Mouse (Mus musculus) left cerebral cortex, adult 9 months (tissue): ENCODE measurements around the gene Mlip.
"Not testable (repeated sequence)": the region's sequence is repeated elsewhere in the genome, so short reads cannot be mapped to it uniquely, and the experiment has no call there.

Experiments used
- DNase-seq, 2 experiments: peaks; one replicate each; pipeline ENCODE4 v3.0.0; 2022; ENCODE audit warnings: low spot score in 2 of 2

Gene Mlip

DNA sequence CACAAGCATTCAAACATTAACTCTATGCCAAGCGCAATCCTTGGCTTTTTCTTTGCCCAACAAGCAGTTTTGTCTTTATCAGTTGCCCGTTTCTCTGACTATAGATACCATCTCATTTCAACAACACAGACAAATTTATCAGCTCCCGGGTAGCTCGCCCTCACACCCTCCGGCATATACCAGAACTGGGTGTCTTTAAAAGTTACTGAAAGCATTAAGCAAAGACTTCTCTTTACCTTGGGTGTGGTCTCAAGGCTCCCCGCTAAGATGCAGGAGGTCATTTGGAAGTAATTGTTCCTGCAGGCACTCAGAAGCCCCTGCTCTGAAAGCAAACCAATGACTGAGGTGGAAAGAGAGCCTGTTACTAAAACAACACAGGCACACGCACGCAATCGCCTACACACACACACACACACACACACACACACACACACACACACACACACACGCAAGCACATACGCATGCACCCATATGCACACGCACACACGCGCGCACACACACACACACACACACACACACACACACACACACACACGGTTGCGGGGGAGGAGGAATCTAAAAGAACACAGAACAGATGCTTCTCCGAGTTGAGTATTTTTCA lies 101.2 kb downstream of the Mlip start:
- peak in 1 of 2 experiments; percentile 42 for DNase-seq

- DNase-seq, result peak in 1 of 2 experiments; percentile 28
Measured at GRCm38 (mm10) chr9:77198250-77198649, 154.5 kb downstream of the Mlip start.

DNA sequence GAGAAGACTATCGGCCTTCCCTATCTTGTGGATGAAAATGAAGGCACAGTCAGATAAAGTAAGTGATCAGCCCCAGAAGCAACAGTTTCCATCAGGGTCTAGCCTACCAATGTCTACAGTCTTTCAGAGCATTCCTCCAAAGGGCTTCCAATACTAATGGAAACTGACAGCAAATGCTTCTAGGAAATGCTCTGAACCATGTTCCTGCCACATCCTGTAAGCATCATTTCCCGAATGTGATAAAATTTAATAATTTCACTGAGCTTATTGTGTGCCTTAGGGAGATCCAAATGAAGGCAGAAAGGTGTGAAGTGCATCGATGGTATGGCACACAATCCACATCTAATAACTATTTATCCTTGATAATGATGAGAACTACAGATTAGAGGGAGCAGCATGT lies 173.3 kb downstream of the Mlip start:
- DNase-seq, result no peak

- DNase-seq, result no peak
Measured at GRCm38 (mm10) chr9:77175870-77176269, 176.9 kb downstream of the Mlip start.

DNA sequence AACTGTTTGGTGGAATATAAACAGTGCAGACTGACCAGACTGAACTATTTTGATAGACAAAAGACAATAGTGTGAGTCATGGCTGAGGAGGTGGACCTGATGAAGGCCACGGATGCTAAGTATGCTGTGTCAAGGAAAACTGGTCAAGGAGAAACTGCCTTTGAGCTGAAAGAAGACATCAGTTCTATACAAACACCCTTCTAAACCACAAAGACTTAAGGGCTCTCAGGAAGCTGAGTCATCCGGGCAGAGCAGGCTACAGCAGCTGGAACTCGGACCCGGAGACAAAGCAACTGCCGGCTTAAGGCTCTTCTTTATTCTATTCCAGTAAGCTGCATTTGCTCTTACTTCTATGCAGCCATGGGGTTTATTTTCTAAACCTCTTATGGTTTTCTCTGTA lies 180.7 kb downstream of the Mlip start:
- DNase-seq, result no peak

DNA sequence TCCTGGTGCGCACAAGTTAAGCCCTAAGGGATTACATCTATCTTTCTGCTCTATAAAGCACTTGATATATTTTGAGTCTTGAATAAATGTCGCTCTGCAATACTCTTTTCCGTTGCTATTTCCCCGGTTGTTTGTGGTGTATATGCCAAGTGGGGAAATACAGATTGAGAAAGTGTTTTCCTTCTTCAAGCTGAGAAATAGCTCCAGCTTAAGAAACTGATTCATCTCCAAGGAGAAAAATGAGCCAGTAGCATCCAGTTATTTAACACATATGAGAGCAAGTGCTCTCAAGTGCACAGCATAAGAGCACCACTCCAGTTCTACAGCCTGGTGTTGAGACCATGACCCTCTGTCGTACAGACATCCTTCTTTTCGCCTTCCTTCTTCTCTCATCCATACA lies 186.9 kb downstream of the Mlip start:
- no peak for DNase-seq

DNA sequence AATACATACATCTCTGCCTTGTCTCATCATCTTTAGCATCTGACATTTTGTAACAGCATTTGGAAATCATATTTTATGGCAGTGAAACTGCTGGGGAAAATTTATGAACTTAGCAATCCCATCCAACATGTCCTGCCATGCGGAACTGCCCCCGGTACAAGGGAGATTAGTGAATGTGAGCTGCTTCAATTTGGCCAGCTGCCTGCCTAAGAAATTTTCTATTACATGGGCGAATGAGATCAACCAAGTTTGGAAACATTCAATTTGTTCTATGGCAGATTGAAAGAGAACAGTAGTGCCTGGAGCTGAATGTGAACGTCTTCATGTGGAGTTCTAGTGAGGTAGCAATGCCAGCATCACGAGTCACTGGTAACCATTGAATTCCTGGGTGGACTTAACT lies 191.0 kb downstream of the Mlip start:
- DNase-seq, result no peak

- DNase-seq, result no peak
Measured at GRCm38 (mm10) chr9:77160277-77160926, 192.4 kb downstream of the Mlip start.

- DNase-seq, result no peak
Measured at GRCm38 (mm10) chr9:77148518-77149257, 204.1 kb downstream of the Mlip start.

DNA sequence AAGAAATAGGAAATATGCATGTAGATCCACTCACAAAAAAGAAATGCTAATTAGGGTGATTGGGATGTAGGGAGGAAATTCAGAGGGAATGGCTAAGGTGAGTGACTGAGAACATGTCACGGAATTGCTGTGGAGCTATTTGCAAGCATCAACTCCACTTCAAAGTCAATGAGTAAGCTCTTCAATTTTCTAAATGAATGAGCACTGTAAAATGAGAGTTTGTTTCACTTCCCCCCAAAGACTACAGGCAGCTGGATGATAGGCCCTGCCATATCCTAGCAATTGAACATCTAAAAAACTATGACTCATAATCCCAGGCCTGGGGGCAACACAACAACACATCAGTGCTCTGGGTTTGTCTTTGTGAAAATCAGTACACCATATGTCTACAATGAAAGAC lies 233.0 kb downstream of the Mlip start:
- no peak for DNase-seq

DNA sequence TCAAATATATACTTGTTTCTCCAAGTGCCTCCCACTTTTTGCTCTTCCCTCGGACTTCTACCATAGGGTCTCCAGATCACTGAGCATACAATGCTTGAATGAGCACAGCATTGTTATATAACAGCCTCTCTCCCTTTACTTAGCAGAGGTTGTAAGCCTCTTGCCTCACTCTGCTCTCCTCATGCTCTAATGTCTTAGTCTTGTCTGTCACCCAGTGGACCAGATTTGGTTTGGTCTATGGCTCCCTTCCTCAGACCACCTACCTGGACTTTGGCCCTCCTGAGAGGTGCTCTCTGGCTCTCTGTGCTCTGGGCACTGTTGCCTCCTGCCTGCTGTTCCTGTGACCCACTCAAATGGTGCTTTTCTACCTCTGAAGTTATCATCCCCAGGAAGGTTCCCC lies 255.9 kb downstream of the Mlip start:
- no peak for DNase-seq

GRCm38 (mm10) chr9:77083221-77083620 lies 269.5 kb downstream of the Mlip start:
- DNase-seq, result not testable (repeated sequence)

GRCm38 (mm10) chr9:77071676-77072075 lies 281.1 kb downstream of the Mlip start:
- DNase-seq, result no peak

DNA sequence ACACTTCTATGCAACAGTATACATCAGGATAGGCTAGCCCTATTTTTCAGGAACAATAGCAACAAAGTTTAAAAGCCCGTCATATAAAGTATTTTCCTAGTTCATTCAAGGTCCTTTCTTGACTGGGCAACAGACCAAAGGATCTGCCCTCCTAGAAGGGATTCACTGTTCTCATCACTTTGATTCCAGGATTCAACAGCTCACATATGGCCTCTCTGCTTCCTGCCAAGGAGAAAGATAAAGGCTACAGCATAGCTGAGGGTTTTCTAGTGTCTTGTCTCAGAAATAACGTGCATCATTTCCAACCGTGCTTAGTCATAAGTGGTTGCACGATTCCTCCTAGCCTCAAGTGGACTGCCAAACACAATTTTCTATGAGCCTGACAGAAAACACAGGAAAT lies 296.2 kb downstream of the Mlip start:
- DNase-seq, result no peak

GRCm38 (mm10) chr9:77054426-77055193 lies 298.2 kb downstream of the Mlip start:
- DNase-seq, result no peak
